Mouse (Mus musculus): ENCODE data around the gene Dok1. TPM values are rescaled to one million over a fixed set of nuclear protein-coding genes. Genes with fewer than 3 reads are reported as not detected.

Gene Dok1
- polyA plus RNA-seq, 2 experiments from 2014 or later, result 26.3 to 47.2 TPM

Other genes starting within 250 kb of the Dok1 start
- gene Sema4f, start 93.7 kb downstream of the Dok1 start, polyA plus RNA-seq (2017; shearing (Covaris generic)), result 1 to 10 TPM; 2.7 to 3.8 TPM
- 1 to 10 TPM in 1 of 2 experiments, under 1 TPM in 1; 0.74 to 1.4 TPM for gene M1ap, start 86.6 kb downstream of the Dok1 start, polyA plus RNA-seq (2017; shearing (Covaris generic))
- gene Loxl3, start 702 bp upstream of the Dok1 start, polyA plus RNA-seq (2017; shearing (Covaris generic)), result under 1 TPM in 1 of 2 experiments, not detected in 1; 0.26 TPM
- gene Aup1, start 21.1 kb upstream of the Dok1 start, polyA plus RNA-seq (2017; shearing (Covaris generic)), result 100 to 1,000 TPM; 432 to 455 TPM
- 10 to 100 TPM; 19.0 to 22.2 TPM for gene Htra2, start 21.8 kb upstream of the Dok1 start, polyA plus RNA-seq (2017; shearing (Covaris generic))
- 1 to 10 TPM; 1.5 to 1.6 TPM for gene Dqx1, start 24.4 kb upstream of the Dok1 start, polyA plus RNA-seq (2017; shearing (Covaris generic))
- not detected for gene Tlx2, start 36.8 kb upstream of the Dok1 start, polyA plus RNA-seq (2017; shearing (Covaris generic))
- 10 to 100 TPM; 31.2 to 35.9 TPM for gene Pcgf1, start 44.4 kb upstream of the Dok1 start, polyA plus RNA-seq (2017; shearing (Covaris generic))
- gene Lbx2, start 52.9 kb upstream of the Dok1 start, polyA plus RNA-seq (2017; shearing (Covaris generic)), result not detected
- not detected for gene Ccdc142, start 68.1 kb upstream of the Dok1 start, polyA plus RNA-seq (2017; shearing (Covaris generic))
- 1 to 10 TPM in 1 of 2 experiments, under 1 TPM in 1; 0.52 to 1.0 TPM for gene Gm42688, start 68.1 kb upstream of the Dok1 start, polyA plus RNA-seq (2017; shearing (Covaris generic))
- gene Mrpl53, start 75.6 kb upstream of the Dok1 start, polyA plus RNA-seq (2017; shearing (Covaris generic)), result 10 to 100 TPM; 63.9 to 66.3 TPM
- 10 to 100 TPM in 1 of 2 experiments, 1 to 10 TPM in 1; 8.7 to 12.5 TPM for gene Mogs, start 82.0 kb upstream of the Dok1 start, polyA plus RNA-seq (2017; shearing (Covaris generic))
- 10 to 100 TPM; 21.2 to 31.7 TPM for gene Wbp1, start 88.1 kb upstream of the Dok1 start, polyA plus RNA-seq (2017; shearing (Covaris generic))
- gene Ino80b, start 92.0 kb upstream of the Dok1 start, polyA plus RNA-seq (2017; shearing (Covaris generic)), result 1 to 10 TPM; 1.3 to 2.4 TPM
- gene Rtkn, start 102.0 kb upstream of the Dok1 start, polyA plus RNA-seq (2017; shearing (Covaris generic)), result not detected
- under 1 TPM in 1 of 2 experiments, not detected in 1; 0.73 TPM for gene Wdr54, start 122.9 kb upstream of the Dok1 start, polyA plus RNA-seq (2017; shearing (Covaris generic))
- not detected for gene 1700003E16Rik, start 122.9 kb upstream of the Dok1 start, polyA plus RNA-seq (2017; shearing (Covaris generic))
- gene Dctn1, start 132.4 kb upstream of the Dok1 start, polyA plus RNA-seq (2017; shearing (Covaris generic)), result 10 to 100 TPM; 12.7 to 24.6 TPM
- gene Slc4a5, start 186.4 kb upstream of the Dok1 start, polyA plus RNA-seq (2017; shearing (Covaris generic)), result under 1 TPM; 0.48 to 0.76 TPM

Data from activated CD4-positive, CD25-positive, alpha-beta regulatory T cell, adult 4 months (primary cell).